Mouse (Mus musculus): ENCODE data around the gene Mroh2a. TPM values are rescaled to one million over a fixed set of nuclear protein-coding genes. Genes with fewer than 3 reads are reported as not detected.
A peak's percentile ranks its signal among the peaks of the same experiment; 100 is the strongest.

The Mroh2a gene
- polyA plus RNA-seq, 1 experiment from 2014 or later = 0.62 TPM

GRCm38 (mm10) chr1:88200456-88200855, 26.3 kb upstream of the Mroh2a start, which contains the start of gene Ugt1a2:
TSS of gene Ugt1a2 (plus strand) at chr1:88200601.
- WGBS = 72% methylated on average over 7 of the region's 7 CpGs
- ATAC-seq (ENCODE audit: insufficient number of reproducible peaks, insufficient read depth, low FRiP score, low read depth) = no peak

DNA sequence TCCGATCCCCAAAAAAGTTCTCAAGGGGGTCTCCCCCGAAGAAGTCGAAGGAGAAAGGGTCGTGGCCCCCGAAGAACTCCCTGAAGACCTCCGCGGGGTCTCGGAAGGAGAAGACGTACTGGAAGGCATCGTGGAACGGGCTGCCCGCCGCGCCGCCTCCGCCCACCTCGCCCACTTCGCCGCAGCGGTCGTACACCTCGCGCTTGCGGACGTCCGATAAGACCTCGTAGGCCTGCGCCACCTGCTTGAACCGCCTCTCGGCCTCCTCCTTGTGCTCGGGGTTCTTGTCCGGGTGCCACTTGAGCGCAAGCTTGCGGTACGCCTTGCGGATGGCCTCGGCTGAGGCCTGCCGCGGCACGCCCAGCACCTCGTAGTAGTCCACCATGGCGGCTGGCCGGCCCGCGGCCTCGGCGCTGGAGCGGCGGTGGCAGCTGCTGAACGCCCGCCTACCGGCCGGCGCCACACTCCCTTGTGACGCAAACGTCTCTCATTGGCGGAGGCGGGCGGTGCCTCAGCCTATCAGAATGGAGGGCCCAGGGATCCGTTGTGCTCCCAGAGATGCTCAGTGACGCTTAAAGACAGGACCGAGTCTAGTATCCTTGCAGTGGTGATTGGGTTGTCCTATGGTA, 21.4 kb upstream of the Mroh2a start, which contains the start of gene Dnajb3:
Gene Dnajb3, minus strand, starts transcription at position 489 of the 629 bp plus-strand sequence.
- H3K4me2 ChIP-seq (ENCODE audit: low read length) = peak within 1 kb of the TSS; percentile 84
- H3K4me1 ChIP-seq (ENCODE audit: control insufficient read depth in 2 of 2, insufficient read depth in 2 of 2, low read length in 2 of 2) = peaks cover 3% of the 10 kb centered on the region in 2 experiments; a peak in 2 of 4 replicates
- ATAC-seq (ENCODE audit: insufficient number of reproducible peaks, insufficient read depth, low FRiP score, low read depth) = peak; percentile 90
- no peaks in the 10 kb centered on the region for H3K36me3 ChIP-seq (ENCODE audit: control insufficient read depth, insufficient read depth, low read length)
- H3K9me3 ChIP-seq (ENCODE audit: control insufficient read depth, low read length) = no peaks in the 10 kb centered on the region
- no peak within 1 kb of the TSS for H3K27ac ChIP-seq (replicated peaks in 1 of 2; ENCODE audit: control insufficient read depth in 1 of 2, insufficient read depth in 1 of 2, low read depth in 2 of 2, low read length in 2 of 2)
- H3K9ac ChIP-seq (ENCODE audit: low read length) = peak within 1 kb of the TSS; percentile 76
- H3K27me3 ChIP-seq (ENCODE audit: control insufficient read depth, insufficient read depth, low read length) = no peaks in the 10 kb centered on the region
- H3K4me3 ChIP-seq (ENCODE audit: control insufficient read depth in 1 of 2, insufficient read depth in 1 of 2, low read depth in 1 of 2, low read length in 2 of 2) = peak within 1 kb of the TSS; percentile 49 to 66
- 5% methylated on average over 62 of the region's 62 CpGs for whole genome bisulfite sequencing

More at GRCm38 (mm10) chr1:88200456-88200855, 26.3 kb upstream of the Mroh2a start, which contains the start of gene Ugt1a2:
- Histone ChIP-seq H3K27me3 (ENCODE audit: control insufficient read depth, insufficient read depth, low read length) (no peaks in the 10 kb centered on the region), H3K4me3 (ENCODE audit: control insufficient read depth in 1 of 2, insufficient read depth in 1 of 2, low read depth in 1 of 2, low read length in 2 of 2) (no peak within 1 kb of the TSS), H3K4me1 (ENCODE audit: control insufficient read depth in 2 of 2, insufficient read depth in 2 of 2, low read length in 2 of 2) (peaks cover 0 to 3% of the 10 kb centered on the region in 2 experiments; a peak in 1 of 4 replicates), H3K9ac (ENCODE audit: low read length) (no peak within 1 kb of the TSS), H3K27ac (replicated peaks in 1 of 2; ENCODE audit: control insufficient read depth in 1 of 2, insufficient read depth in 1 of 2, low read depth in 2 of 2, low read length in 2 of 2) (no peak within 1 kb of the TSS), H3K4me2 (ENCODE audit: low read length) (no peak within 1 kb of the TSS), H3K9me3 (ENCODE audit: control insufficient read depth, low read length) (no peaks in the 10 kb centered on the region), H3K36me3 (ENCODE audit: control insufficient read depth, insufficient read depth, low read length) (no peaks in the 10 kb centered on the region)

GRCm38 (mm10) chr1:88206843-88207479, 19.8 kb upstream of the Mroh2a start:
- no peak for ATAC-seq (ENCODE audit: insufficient number of reproducible peaks, insufficient read depth, low FRiP score, low read depth)
- no peak overlapping the region for H3K4me2 ChIP-seq (ENCODE audit: low read length)
- no peak overlapping the region for H3K27ac ChIP-seq (replicated peaks in 1 of 2; ENCODE audit: control insufficient read depth in 1 of 2, insufficient read depth in 1 of 2, low read depth in 2 of 2, low read length in 2 of 2)
- WGBS = 43% methylated on average over 2 of the region's 2 CpGs
- H3K36me3 ChIP-seq (ENCODE audit: control insufficient read depth, insufficient read depth, low read length) = no peaks in the 10 kb centered on the region
- H3K4me3 ChIP-seq (ENCODE audit: control insufficient read depth in 1 of 2, insufficient read depth in 1 of 2, low read depth in 1 of 2, low read length in 2 of 2) = no peak overlapping the region
- peaks cover 3% of the 10 kb centered on the region in 2 experiments; a peak in 2 of 4 replicates for H3K4me1 ChIP-seq (ENCODE audit: control insufficient read depth in 2 of 2, insufficient read depth in 2 of 2, low read length in 2 of 2)
- H3K9ac ChIP-seq (ENCODE audit: low read length) = no peak overlapping the region
- H3K9me3 ChIP-seq (ENCODE audit: control insufficient read depth, low read length) = peaks cover 8% of the 10 kb centered on the region
- no peaks in the 10 kb centered on the region for H3K27me3 ChIP-seq (ENCODE audit: control insufficient read depth, insufficient read depth, low read length)

DNA sequence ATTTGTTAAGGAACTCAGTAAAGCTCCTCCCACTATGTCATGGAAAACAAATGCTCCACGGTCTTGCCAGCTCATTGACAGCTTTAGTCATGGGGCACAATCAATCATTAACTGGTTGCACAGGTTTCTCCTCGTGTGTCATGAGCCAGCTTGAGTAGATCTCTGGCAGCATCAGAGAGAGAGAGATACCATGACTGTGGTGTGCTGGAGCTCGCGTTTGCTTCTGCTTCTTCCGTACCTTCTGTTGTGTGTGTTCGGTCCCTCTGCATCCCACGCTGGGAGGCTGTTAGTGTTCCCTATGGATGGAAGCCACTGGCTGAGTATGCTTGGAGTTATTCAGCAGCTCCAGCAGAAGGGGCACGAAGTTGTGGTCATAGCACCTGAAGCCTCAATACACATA, 15.0 kb upstream of the Mroh2a start, which contains the start of gene Ugt1a1:
Gene Ugt1a1, plus strand, starts transcription at position 148 of the 400 bp plus-strand sequence.
- WGBS = 61% methylated on average over 8 of the region's 8 CpGs
- no peak within 1 kb of the TSS for H3K4me2 ChIP-seq (ENCODE audit: low read length)
- H3K27ac ChIP-seq (replicated peaks in 1 of 2; ENCODE audit: control insufficient read depth in 1 of 2, insufficient read depth in 1 of 2, low read depth in 2 of 2, low read length in 2 of 2) = no peak within 1 kb of the TSS
- no peaks in the 10 kb centered on the region for H3K36me3 ChIP-seq (ENCODE audit: control insufficient read depth, insufficient read depth, low read length)
- peaks cover 47% of the 10 kb centered on the region for H3K9me3 ChIP-seq (ENCODE audit: control insufficient read depth, low read length)
- no peak within 1 kb of the TSS for H3K4me3 ChIP-seq (ENCODE audit: control insufficient read depth in 1 of 2, insufficient read depth in 1 of 2, low read depth in 1 of 2, low read length in 2 of 2)
- ATAC-seq (ENCODE audit: insufficient number of reproducible peaks, insufficient read depth, low FRiP score, low read depth) = peak; percentile 4; the same call in 1 of the 2 replicates
- H3K4me1 ChIP-seq (ENCODE audit: control insufficient read depth in 2 of 2, insufficient read depth in 2 of 2, low read length in 2 of 2) = no peaks in the 10 kb centered on the region
- H3K27me3 ChIP-seq (ENCODE audit: control insufficient read depth, insufficient read depth, low read length) = no peaks in the 10 kb centered on the region
- no peak within 1 kb of the TSS for H3K9ac ChIP-seq (ENCODE audit: low read length)

DNA sequence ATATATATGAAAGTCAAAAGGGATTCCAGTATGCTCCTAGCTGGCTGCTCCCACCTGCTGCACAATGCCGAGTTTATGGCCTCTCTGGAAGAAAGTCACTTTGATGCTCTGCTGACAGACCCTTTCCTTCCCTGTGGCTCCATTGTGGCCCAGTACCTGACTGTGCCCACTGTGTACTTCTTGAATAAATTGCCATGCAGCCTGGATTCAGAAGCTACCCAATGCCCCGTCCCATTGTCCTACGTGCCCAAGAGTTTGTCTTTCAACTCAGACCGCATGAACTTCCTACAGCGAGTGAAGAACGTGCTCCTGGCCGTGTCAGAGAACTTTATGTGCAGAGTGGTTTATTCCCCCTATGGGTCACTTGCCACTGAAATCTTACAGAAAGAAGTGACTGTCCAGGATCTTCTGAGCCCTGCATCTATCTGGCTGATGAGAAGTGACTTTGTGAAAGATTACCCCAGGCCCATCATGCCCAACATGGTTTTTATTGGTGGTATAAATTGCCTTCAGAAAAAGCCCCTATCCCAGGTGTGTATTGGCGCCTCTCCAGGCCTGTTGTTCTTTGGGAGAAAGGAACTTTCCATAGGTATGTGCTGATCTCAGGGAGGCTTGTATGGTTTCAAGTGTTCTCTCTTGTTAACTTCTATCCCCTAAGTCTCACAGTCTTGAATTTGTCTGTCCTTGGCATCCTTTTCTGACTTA, 14.3 kb upstream of the Mroh2a start:
- Histone ChIP-seq H3K4me3 (ENCODE audit: control insufficient read depth in 1 of 2, insufficient read depth in 1 of 2, low read depth in 1 of 2, low read length in 2 of 2) (no peak overlapping the region), H3K9me3 (ENCODE audit: control insufficient read depth, low read length) (peaks cover 47% of the 10 kb centered on the region), H3K27ac (replicated peaks in 1 of 2; ENCODE audit: control insufficient read depth in 1 of 2, insufficient read depth in 1 of 2, low read depth in 2 of 2, low read length in 2 of 2) (no peak overlapping the region), H3K9ac (ENCODE audit: low read length) (no peak overlapping the region), H3K4me1 (ENCODE audit: control insufficient read depth in 2 of 2, insufficient read depth in 2 of 2, low read length in 2 of 2) (no peaks in the 10 kb centered on the region), H3K4me2 (ENCODE audit: low read length) (no peak overlapping the region), H3K27me3 (ENCODE audit: control insufficient read depth, insufficient read depth, low read length) (no peaks in the 10 kb centered on the region), H3K36me3 (ENCODE audit: control insufficient read depth, insufficient read depth, low read length) (no peaks in the 10 kb centered on the region)
- WGBS = 56% methylated on average over 8 of the region's 8 CpGs
- ATAC-seq (ENCODE audit: insufficient number of reproducible peaks, insufficient read depth, low FRiP score, low read depth) = peak; percentile 13; the same call in 1 of the 2 replicates

- H3K4me2 ChIP-seq (ENCODE audit: low read length) = no peak overlapping the region
- H3K36me3 ChIP-seq (ENCODE audit: control insufficient read depth, insufficient read depth, low read length) = no peaks in the 10 kb centered on the region
- H3K27ac ChIP-seq (replicated peaks in 1 of 2; ENCODE audit: control insufficient read depth in 1 of 2, insufficient read depth in 1 of 2, low read depth in 2 of 2, low read length in 2 of 2) = no peak overlapping the region
- no peaks in the 10 kb centered on the region for H3K4me1 ChIP-seq (ENCODE audit: control insufficient read depth in 2 of 2, insufficient read depth in 2 of 2, low read length in 2 of 2)
- 68% methylated on average over 1 of the region's 1 CpGs for WGBS
- no peaks in the 10 kb centered on the region for H3K27me3 ChIP-seq (ENCODE audit: control insufficient read depth, insufficient read depth, low read length)
- no peak overlapping the region for H3K9ac ChIP-seq (ENCODE audit: low read length)
- ATAC-seq (ENCODE audit: insufficient number of reproducible peaks, insufficient read depth, low FRiP score, low read depth) = no peak
- no peak overlapping the region for H3K4me3 ChIP-seq (ENCODE audit: control insufficient read depth in 1 of 2, insufficient read depth in 1 of 2, low read depth in 1 of 2, low read length in 2 of 2)
- peaks cover 47% of the 10 kb centered on the region for H3K9me3 ChIP-seq (ENCODE audit: control insufficient read depth, low read length)
Observed at GRCm38 (mm10) chr1:88213061-88213460, 13.7 kb upstream of the Mroh2a start.

- H3K4me2 ChIP-seq (ENCODE audit: low read length) = no peak overlapping the region
- no peak overlapping the region for H3K27ac ChIP-seq (replicated peaks in 1 of 2; ENCODE audit: control insufficient read depth in 1 of 2, insufficient read depth in 1 of 2, low read depth in 2 of 2, low read length in 2 of 2)
- 67% methylated on average over 2 of the region's 2 CpGs for WGBS
- 0 out of 2 replicates have a peak, but pooled peaks have one; percentile 5 for ATAC-seq (ENCODE audit: insufficient number of reproducible peaks, insufficient read depth, low FRiP score, low read depth)
- H3K4me1 ChIP-seq (ENCODE audit: control insufficient read depth in 2 of 2, insufficient read depth in 2 of 2, low read length in 2 of 2) = no peaks in the 10 kb centered on the region
- peaks cover 47% of the 10 kb centered on the region for H3K9me3 ChIP-seq (ENCODE audit: control insufficient read depth, low read length)
- no peaks in the 10 kb centered on the region for H3K27me3 ChIP-seq (ENCODE audit: control insufficient read depth, insufficient read depth, low read length)
- no peak overlapping the region for H3K9ac ChIP-seq (ENCODE audit: low read length)
- no peaks in the 10 kb centered on the region for H3K36me3 ChIP-seq (ENCODE audit: control insufficient read depth, insufficient read depth, low read length)
- no peak overlapping the region for H3K4me3 ChIP-seq (ENCODE audit: control insufficient read depth in 1 of 2, insufficient read depth in 1 of 2, low read depth in 1 of 2, low read length in 2 of 2)
Observed at GRCm38 (mm10) chr1:88213766-88214461, 12.9 kb upstream of the Mroh2a start.
